Mouse (Mus musculus): ENCODE data around the gene Kif26b.

- TF ChIP-seq CTCF (IDR thresholded peaks at IDR 0.05; ENCODE audit: control insufficient read depth, insufficient read depth, insufficient replicate concordance, low read depth, low read length) (no peak), POLR2A (IDR thresholded peaks at IDR 0.05; ENCODE audit: control insufficient read depth, low read depth, low read length) (no peak)
Measured at GRCm38 (mm10) chr1:178915056-178915455, 386.1 kb downstream of the Kif26b start.

All from testis, adult 2 months (tissue).